Mouse (Mus musculus): ENCODE data around the gene Tspan14. TPM values are rescaled to one million over a fixed set of nuclear protein-coding genes. Genes with fewer than 3 reads are reported as not detected.

Gene Tspan14
- polyA plus RNA-seq, 1 experiment, result 58.8 TPM

- no peak for TF ChIP-seq CTCF (IDR thresholded peaks at IDR 0.05; ENCODE audit: low read depth, low read length)
- no peak for TF ChIP-seq POLR2A (IDR thresholded peaks at IDR 0.05; ENCODE audit: insufficient read depth, low read length)
- TF ChIP-seq EP300 (IDR thresholded peaks at IDR 0.05; ENCODE audit: insufficient read depth, low read depth, low read length), result no peak
- Histone ChIP-seq H3K4me1 (ENCODE audit: control insufficient read depth, insufficient read depth, low read length) (no peaks in the 10 kb centered on the region), H3K9ac (ENCODE audit: low read depth, poor library complexity, severe bottlenecking) (no peak overlapping the region)
Observed at GRCm38 (mm10) chr14:40935054-40935453, 31.6 kb downstream of the Tspan14 start.

GRCm38 (mm10) chr14:40933328-40933727 lies 33.3 kb downstream of the Tspan14 start:
- no peaks in the 10 kb centered on the region for H3K36me3 ChIP-seq (ENCODE audit: control insufficient read depth, insufficient read depth, low read length, poor library complexity, severe bottlenecking)
- H3K27me3 ChIP-seq (ENCODE audit: control insufficient read depth, insufficient read depth, low read length, poor library complexity, severe bottlenecking), result no peaks in the 10 kb centered on the region
- H3K9me3 ChIP-seq (replicated peaks; ENCODE audit: control insufficient read depth, insufficient read depth, low read length, poor library complexity, severe bottlenecking), result no peaks in the 10 kb centered on the region
- H3K27ac ChIP-seq (ENCODE audit: insufficient read depth, low read length), result no peak overlapping the region
- TF ChIP-seq CTCF (IDR thresholded peaks at IDR 0.05; ENCODE audit: low read depth, low read length) (no peak), POLR2A (IDR thresholded peaks at IDR 0.05; ENCODE audit: insufficient read depth, low read length) (no peak), EP300 (IDR thresholded peaks at IDR 0.05; ENCODE audit: insufficient read depth, low read depth, low read length) (no peak)
- H3K4me3 ChIP-seq (ENCODE audit: low read depth, low read length), result no peak overlapping the region
- no peaks in the 10 kb centered on the region for H3K4me1 ChIP-seq (ENCODE audit: control insufficient read depth, insufficient read depth, low read length)
- no peak overlapping the region for H3K9ac ChIP-seq (ENCODE audit: low read depth, poor library complexity, severe bottlenecking)

More at GRCm38 (mm10) chr14:40935054-40935453, 31.6 kb downstream of the Tspan14 start:
- Histone ChIP-seq H3K27ac (ENCODE audit: insufficient read depth, low read length) (no peak overlapping the region), H3K36me3 (ENCODE audit: control insufficient read depth, insufficient read depth, low read length, poor library complexity, severe bottlenecking) (no peaks in the 10 kb centered on the region), H3K9me3 (replicated peaks; ENCODE audit: control insufficient read depth, insufficient read depth, low read length, poor library complexity, severe bottlenecking) (no peaks in the 10 kb centered on the region), H3K4me3 (ENCODE audit: low read depth, low read length) (no peak overlapping the region), H3K27me3 (ENCODE audit: control insufficient read depth, insufficient read depth, low read length, poor library complexity, severe bottlenecking) (no peaks in the 10 kb centered on the region)

- Histone ChIP-seq H3K9me3 (replicated peaks; ENCODE audit: control insufficient read depth, insufficient read depth, low read length, poor library complexity, severe bottlenecking) (no peaks in the 10 kb centered on the region), H3K27ac (ENCODE audit: insufficient read depth, low read length) (no peak overlapping the region), H3K36me3 (ENCODE audit: control insufficient read depth, insufficient read depth, low read length, poor library complexity, severe bottlenecking) (no peaks in the 10 kb centered on the region), H3K4me3 (ENCODE audit: low read depth, low read length) (no peak overlapping the region), H3K4me1 (ENCODE audit: control insufficient read depth, insufficient read depth, low read length) (no peaks in the 10 kb centered on the region), H3K27me3 (ENCODE audit: control insufficient read depth, insufficient read depth, low read length, poor library complexity, severe bottlenecking) (no peaks in the 10 kb centered on the region), H3K9ac (ENCODE audit: low read depth, poor library complexity, severe bottlenecking) (no peak overlapping the region)
- TF ChIP-seq EP300 (IDR thresholded peaks at IDR 0.05; ENCODE audit: insufficient read depth, low read depth, low read length) (no peak), POLR2A (IDR thresholded peaks at IDR 0.05; ENCODE audit: insufficient read depth, low read length) (no peak), CTCF (IDR thresholded peaks at IDR 0.05; ENCODE audit: low read depth, low read length) (no peak)
Observed at GRCm38 (mm10) chr14:40932225-40932624, 34.4 kb downstream of the Tspan14 start.

- Histone ChIP-seq H3K4me1 (ENCODE audit: control insufficient read depth, insufficient read depth, low read length) (peaks cover 4% of the 10 kb centered on the region), H3K27ac (ENCODE audit: insufficient read depth, low read length) (no peak overlapping the region), H3K9ac (ENCODE audit: low read depth, poor library complexity, severe bottlenecking) (no peak overlapping the region), H3K9me3 (replicated peaks; ENCODE audit: control insufficient read depth, insufficient read depth, low read length, poor library complexity, severe bottlenecking) (no peaks in the 10 kb centered on the region), H3K4me3 (ENCODE audit: low read depth, low read length) (no peak overlapping the region), H3K27me3 (ENCODE audit: control insufficient read depth, insufficient read depth, low read length, poor library complexity, severe bottlenecking) (no peaks in the 10 kb centered on the region), H3K36me3 (ENCODE audit: control insufficient read depth, insufficient read depth, low read length, poor library complexity, severe bottlenecking) (no peaks in the 10 kb centered on the region)
- TF ChIP-seq CTCF (IDR thresholded peaks at IDR 0.05; ENCODE audit: low read depth, low read length), result no peak
- TF ChIP-seq POLR2A (IDR thresholded peaks at IDR 0.05; ENCODE audit: insufficient read depth, low read length), result no peak
- no peak for TF ChIP-seq EP300 (IDR thresholded peaks at IDR 0.05; ENCODE audit: insufficient read depth, low read depth, low read length)
Observed at GRCm38 (mm10) chr14:40931115-40931829, 35.3 kb downstream of the Tspan14 start.

GRCm38 (mm10) chr14:40929943-40930342 lies 36.7 kb downstream of the Tspan14 start:
- Histone ChIP-seq H3K4me1 (ENCODE audit: control insufficient read depth, insufficient read depth, low read length) (peaks cover 4% of the 10 kb centered on the region), H3K9me3 (replicated peaks; ENCODE audit: control insufficient read depth, insufficient read depth, low read length, poor library complexity, severe bottlenecking) (no peaks in the 10 kb centered on the region), H3K36me3 (ENCODE audit: control insufficient read depth, insufficient read depth, low read length, poor library complexity, severe bottlenecking) (no peaks in the 10 kb centered on the region), H3K4me3 (ENCODE audit: low read depth, low read length) (no peak overlapping the region), H3K9ac (ENCODE audit: low read depth, poor library complexity, severe bottlenecking) (no peak overlapping the region), H3K27me3 (ENCODE audit: control insufficient read depth, insufficient read depth, low read length, poor library complexity, severe bottlenecking) (no peaks in the 10 kb centered on the region), H3K27ac (ENCODE audit: insufficient read depth, low read length) (no peak overlapping the region)
- TF ChIP-seq POLR2A (IDR thresholded peaks at IDR 0.05; ENCODE audit: insufficient read depth, low read length), result no peak
- no peak for TF ChIP-seq CTCF (IDR thresholded peaks at IDR 0.05; ENCODE audit: low read depth, low read length)
- TF ChIP-seq EP300 (IDR thresholded peaks at IDR 0.05; ENCODE audit: insufficient read depth, low read depth, low read length), result no peak

- H3K27me3 ChIP-seq (ENCODE audit: control insufficient read depth, insufficient read depth, low read length, poor library complexity, severe bottlenecking), result no peaks in the 10 kb centered on the region
- no peak overlapping the region for H3K4me3 ChIP-seq (ENCODE audit: low read depth, low read length)
- H3K36me3 ChIP-seq (ENCODE audit: control insufficient read depth, insufficient read depth, low read length, poor library complexity, severe bottlenecking), result no peaks in the 10 kb centered on the region
- peaks cover 4% of the 10 kb centered on the region for H3K4me1 ChIP-seq (ENCODE audit: control insufficient read depth, insufficient read depth, low read length)
- H3K9me3 ChIP-seq (replicated peaks; ENCODE audit: control insufficient read depth, insufficient read depth, low read length, poor library complexity, severe bottlenecking), result no peaks in the 10 kb centered on the region
- no peak for TF ChIP-seq EP300 (IDR thresholded peaks at IDR 0.05; ENCODE audit: insufficient read depth, low read depth, low read length)
- no peak for TF ChIP-seq POLR2A (IDR thresholded peaks at IDR 0.05; ENCODE audit: insufficient read depth, low read length)
- no peak for TF ChIP-seq CTCF (IDR thresholded peaks at IDR 0.05; ENCODE audit: low read depth, low read length)
- H3K27ac ChIP-seq (ENCODE audit: insufficient read depth, low read length), result no peak overlapping the region
- no peak overlapping the region for H3K9ac ChIP-seq (ENCODE audit: low read depth, poor library complexity, severe bottlenecking)
Observed at GRCm38 (mm10) chr14:40928897-40929296, 37.7 kb downstream of the Tspan14 start.

Measured in ES-Bruce4 (cell line).